Mouse (Mus musculus) liver, adult (tissue): ENCODE measurements around the gene Fam193a.

Experiments
- GATA4 ChIP-seq: IDR thresholded peaks from 2 replicates; pipeline ENCODE4 v1.6.1; 2014; ENCODE audit warnings: mild to moderate bottlenecking, low read length; ENCODE audit not compliant: insufficient replicate concordance

Fam193a gene

DNA sequence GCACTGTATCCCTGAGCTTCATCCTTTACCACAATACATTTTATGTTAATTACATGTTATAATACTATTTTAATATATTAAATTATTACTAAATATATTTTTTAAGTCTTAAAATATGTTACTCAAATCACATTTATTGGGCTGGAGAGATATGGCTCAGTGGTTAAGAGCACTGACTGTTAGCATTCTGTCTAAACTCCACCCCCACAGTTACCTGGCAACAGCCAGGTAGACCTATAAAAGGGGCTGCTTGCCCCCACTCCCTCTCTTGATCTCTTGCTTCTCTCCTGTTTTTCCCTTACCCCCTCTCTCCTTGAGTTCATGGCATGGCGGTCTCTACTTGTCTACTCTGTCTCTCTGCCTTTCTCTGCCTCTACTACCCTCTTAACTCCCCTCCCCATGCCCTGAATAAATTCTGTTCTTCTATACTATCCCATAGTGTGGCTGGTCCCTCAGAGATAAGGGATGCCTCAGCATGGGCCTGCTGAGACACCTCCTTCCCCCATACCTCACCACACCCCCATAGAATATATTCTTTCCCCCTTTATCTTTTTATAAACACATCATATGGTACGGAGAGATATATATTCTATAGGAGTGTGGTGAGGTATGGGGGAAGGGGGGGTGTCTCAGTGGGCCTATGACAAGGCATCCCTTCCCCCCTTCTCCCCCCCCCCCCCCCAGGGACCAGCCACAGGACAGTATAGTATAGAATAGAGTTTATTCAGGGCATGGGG, 98.5 kb downstream of the Fam193a start:
- TF ChIP-seq GATA4, result no peak

DNA sequence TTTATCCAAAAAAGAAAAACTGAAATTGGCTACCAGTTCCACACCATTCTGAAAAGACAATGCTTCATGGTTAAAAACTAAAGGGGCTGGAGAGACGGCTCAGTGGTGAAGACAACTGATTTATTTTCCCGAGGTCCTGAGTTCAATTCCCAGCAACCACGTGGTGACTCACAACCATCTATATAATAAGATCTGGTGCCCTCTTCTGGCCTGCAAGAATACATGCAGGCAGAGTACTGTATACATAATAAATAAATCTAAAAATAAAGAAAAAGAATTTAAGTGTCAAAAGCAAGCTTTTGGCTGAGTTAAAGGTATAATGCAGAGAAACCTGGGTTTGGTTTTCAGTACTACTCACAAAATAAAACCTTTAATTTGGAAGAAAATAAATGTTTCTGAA, 111.2 kb downstream of the Fam193a start:
- TF ChIP-seq GATA4, result no peak

DNA sequence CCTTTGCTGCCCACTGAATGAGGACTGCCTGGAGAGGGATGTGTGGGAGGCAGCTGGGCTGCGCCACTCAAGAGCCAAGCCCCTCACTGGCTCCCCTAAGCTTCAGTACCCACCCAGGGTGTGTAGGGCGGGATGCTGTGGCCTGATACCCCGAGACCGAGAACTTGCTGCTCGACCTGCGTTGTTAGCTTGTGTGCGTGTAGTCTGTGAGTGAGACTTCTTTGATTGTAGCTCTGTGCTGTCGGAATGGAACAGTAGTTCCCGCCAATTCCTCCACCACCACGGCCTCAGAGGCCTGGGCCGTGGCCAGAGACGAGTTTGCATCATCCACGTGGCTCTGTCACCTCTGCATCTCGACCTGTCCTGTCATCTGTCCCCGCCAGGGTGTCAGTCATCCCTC, 116.0 kb downstream of the Fam193a start:
- TF ChIP-seq GATA4, result no peak

GRCm38 (mm10) chr5:34487320-34488090, 117.8 kb downstream of the Fam193a start:
- TF ChIP-seq GATA4, result no peak

DNA sequence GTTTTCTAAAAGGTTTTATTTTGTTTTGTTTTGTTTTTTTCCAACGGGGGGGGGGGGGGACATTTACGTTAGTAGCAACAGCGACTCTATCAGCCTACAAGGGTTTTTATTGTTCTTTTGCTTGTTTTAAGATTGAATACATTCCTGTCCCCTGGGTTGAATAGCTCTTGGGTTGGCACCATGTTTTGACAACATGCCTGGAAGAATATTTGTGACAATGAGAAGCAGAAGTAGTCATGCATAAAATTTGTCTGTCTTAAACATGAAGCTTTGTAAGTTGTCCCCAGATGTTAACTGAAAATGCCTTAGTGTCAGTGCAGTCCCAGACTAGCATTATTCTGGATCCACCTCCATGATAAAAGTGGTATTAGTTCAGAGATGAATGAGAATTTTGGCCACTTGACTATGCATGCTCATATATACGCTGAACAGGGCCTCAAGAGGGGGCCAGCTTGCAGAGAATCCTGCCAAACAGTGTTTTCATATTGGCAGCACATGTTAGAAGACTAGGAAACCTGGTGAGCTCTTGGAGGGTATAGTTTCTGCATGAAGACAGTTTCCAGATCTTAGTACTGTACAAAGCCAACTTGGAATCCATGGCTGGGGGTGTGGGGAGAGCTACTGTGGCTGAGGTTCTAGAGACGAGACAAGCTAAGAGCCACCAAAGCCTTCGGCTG, 119.1 kb downstream of the Fam193a start:
- TF ChIP-seq GATA4, result no peak

GRCm38 (mm10) chr5:34489418-34489787, 119.7 kb downstream of the Fam193a start:
- no peak for TF ChIP-seq GATA4

- no peak for TF ChIP-seq GATA4
Measured at GRCm38 (mm10) chr5:34496745-34497144, 127.0 kb downstream of the Fam193a start.

DNA sequence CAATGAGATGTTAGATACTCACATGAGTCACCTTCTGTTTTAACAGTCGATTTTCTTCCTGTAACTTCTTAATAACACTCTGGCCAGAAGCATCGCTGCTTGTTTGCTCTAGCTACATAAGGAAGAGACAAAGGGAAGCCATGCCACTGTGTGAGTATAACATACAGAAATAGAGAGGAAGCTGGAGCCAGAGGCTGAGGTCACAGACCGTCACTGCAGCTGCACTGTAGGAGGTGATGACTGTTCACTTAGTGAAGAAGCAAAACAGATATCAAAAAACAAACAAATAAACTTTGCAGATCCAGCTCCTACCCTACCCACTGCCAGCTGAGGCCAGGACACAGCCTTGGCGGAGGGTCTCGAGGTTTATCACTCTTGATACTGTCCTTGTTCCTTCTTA, 131.2 kb downstream of the Fam193a start:
- no peak for TF ChIP-seq GATA4

DNA sequence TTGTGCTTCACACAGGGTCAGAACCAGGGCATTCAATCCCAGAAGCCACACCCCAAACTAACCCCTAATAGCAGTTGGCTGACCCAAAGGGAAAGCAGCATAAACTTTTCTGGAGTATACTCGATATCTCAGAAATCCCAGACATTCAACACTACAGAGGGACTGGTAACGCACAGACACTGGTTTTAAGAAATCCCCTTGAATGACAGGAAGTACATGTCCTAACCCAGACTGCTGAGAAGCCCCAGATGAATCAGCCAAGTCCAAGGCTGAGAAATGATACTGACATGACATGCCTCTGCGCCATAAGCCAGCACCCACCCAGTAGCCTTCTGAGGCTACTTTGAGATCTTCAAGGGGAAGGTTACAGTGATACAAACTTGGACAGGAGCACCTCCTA, 131.9 kb downstream of the Fam193a start:
- no peak for TF ChIP-seq GATA4

DNA sequence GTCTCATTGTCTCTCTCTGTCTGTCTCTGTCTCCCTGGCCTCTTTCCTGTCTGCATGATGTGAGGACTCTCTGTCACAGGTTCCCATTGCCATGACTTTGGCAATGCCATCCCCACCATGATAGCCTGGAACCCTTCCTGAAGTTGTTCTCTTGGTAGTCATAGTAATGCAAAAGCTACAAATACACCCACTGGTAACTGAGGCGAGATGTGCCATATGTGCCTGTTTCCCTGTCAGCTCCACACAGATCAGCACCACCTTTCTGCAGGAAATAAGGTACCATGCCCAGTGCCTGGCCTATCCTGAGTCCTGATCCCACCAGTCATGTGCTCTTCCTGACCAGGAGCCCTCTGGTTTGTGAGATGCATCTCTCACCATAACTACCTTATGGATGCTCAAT, 132.7 kb downstream of the Fam193a start:
- no peak for TF ChIP-seq GATA4

GRCm38 (mm10) chr5:34502821-34503220, 133.1 kb downstream of the Fam193a start:
- TF ChIP-seq GATA4, result no peak

GRCm38 (mm10) chr5:34512486-34512885, 142.8 kb downstream of the Fam193a start:
- no peak for TF ChIP-seq GATA4

DNA sequence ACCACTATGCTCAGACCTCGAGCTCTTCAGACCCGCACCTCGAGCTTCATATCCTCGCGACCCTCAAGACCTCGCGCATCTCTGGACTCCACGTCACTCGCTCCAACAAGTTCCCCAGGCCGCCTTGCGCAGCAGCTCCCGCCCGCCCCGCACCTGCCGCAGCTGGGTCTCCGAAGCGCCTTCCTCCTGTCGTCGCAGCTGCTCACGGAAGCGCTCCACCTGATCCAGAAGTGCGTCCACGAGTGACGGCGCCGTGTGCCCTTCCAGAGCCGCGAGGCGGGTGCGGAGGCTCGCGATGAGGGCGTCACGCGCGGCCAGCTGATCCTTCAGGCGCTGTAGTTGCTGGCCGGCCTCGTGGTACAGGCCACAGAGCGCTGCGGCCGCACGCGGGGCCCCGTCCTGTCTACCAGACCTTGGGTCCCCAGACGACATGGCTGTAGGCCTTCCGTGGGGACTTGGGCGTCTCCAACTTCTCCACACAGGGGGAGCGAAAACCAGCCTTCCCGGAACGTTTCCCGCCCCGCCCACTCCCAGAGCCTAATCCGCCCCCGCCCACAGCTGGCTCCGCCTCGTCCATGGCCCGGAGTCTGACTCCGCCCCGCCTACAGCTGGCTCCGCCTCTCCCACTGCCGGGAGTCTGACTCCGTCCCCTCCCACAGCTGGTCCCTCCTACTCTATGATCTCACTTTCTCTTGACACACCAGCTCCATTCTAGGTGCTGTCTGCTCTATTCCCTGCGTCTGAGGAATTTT, 143.9 kb downstream of the Fam193a start, which contains the start of gene Tnip2:
Gene Tnip2, minus strand, starts transcription at position 526 of the 752 bp plus-strand sequence.
- TF ChIP-seq GATA4, result no peak

GRCm38 (mm10) chr5:34514218-34514566, 144.5 kb downstream of the Fam193a start:
- TF ChIP-seq GATA4, result no peak

- TF ChIP-seq GATA4, result no peak
Measured at GRCm38 (mm10) chr5:34515096-34515495, 145.4 kb downstream of the Fam193a start.

DNA sequence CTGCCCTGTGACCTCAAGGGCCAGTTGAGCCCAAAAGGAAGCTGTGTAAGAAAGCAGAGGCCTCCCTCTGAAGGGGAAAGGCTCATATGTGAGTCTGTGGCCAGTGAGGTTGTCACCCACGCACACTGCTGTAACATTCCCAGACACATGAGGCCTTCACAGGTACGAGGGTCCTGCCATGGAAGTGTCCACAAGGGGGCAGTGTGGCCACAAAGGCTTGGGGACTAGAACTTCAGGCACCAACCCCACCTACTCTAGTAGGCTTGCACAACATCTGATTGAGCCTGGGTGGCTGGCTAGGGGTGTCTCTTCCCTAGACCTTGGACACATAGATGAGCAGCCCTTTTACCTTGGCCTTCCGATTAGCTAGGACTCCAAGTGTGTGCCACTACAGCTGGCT, 148.2 kb downstream of the Fam193a start:
- no peak for TF ChIP-seq GATA4

DNA sequence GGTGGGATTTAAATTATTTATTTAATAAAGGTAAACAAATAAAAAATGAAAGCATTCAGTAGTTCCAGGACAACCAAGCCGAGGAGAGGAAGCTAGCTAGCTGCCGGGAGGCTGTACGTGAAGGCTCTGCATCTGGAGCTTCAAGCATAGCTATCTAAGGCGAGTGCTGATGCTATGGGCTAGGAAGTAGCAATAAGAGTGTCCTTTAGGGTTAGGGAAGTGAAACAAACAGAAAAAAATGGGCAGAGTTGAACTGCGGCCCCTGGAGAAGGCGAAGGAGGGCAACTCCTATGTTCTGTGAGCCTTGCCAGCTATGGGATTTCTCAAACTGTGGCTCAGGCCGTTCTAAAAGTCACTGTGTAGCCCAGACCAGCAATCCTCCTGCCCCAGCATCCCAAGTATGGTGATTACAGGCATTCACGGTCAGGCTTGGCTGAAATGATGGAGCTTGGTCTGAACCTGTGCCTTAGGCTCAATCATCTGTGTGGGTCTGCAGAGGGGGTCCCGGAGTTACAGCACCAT, 149.7 kb downstream of the Fam193a start:
- TF ChIP-seq GATA4, result no peak
